Mouse (Mus musculus) heart, postnatal 0 days (tissue): Measurements from ENCODE around the gene Lrrc27.

Experiments used
- CTCF ChIP-seq: IDR thresholded peaks from 2 replicates; pipeline ENCODE4 v1.5.1; 2016; ENCODE audit warnings: antibody characterized with exemption, control low read depth, low read depth
- EP300 ChIP-seq: IDR thresholded peaks from 2 replicates; pipeline ENCODE4 v1.6.1; 2016; ENCODE audit warnings: antibody characterized with exemption, low read depth

DNA sequence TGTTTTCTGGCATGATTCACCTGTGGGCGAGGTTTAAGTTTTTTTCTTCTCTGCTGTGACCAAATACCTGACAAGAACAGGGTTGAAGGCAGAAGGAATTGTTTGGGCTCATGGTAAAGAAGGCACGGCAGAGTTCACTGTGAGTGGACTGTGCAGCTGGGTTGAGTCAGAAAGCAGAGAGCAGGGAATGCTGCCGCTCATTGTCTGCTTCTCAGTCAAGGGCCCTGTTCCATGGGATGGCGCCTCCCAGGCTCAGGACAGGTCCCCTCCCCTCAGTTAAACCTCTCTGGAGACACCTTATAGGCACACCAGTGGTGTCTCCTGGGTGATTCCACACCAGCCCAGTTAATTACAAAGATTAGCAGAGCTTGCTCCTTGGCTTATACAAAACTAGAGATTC lies 9.6 kb downstream of the Lrrc27 start:
- no peak for TF ChIP-seq CTCF
- no peak for TF ChIP-seq EP300
